Mouse (Mus musculus): Measurements from ENCODE around the gene Gm14137. TPM values are rescaled to one million over a fixed set of nuclear protein-coding genes. Genes with fewer than 3 reads are reported as not detected.

Gene Gm14137
- polyA plus RNA-seq, 3 experiments from 2014 or later = 0.23 to 0.95 (median 0.47) TPM

Other genes starting within 250 kb of the Gm14137 start
- 1 to 10 TPM; 1.1 to 1.6 (median 1.5) TPM for gene Chst14, start 248.0 kb upstream of the Gm14137 start, polyA plus RNA-seq (2017; shearing (Covaris generic))
- gene Ccdc32, start 145.1 kb upstream of the Gm14137 start, polyA plus RNA-seq (2017; shearing (Covaris generic)) = 10 to 100 TPM; 21.9 to 23.2 (median 22.8) TPM
- 1 to 10 TPM; 1.6 to 2.2 (median 2.0) TPM for gene Rpusd2, start 139.7 kb upstream of the Gm14137 start, polyA plus RNA-seq (2017; shearing (Covaris generic))
- gene Knl1, start 127.4 kb upstream of the Gm14137 start, polyA plus RNA-seq (2017; shearing (Covaris generic)) = 10 to 100 TPM in 1 of 3 experiments, 1 to 10 TPM in 2; 4.6 to 49.6 (median 6.9) TPM
- gene Rad51, start 61.7 kb upstream of the Gm14137 start, polyA plus RNA-seq (2017; shearing (Covaris generic)) = 10 to 100 TPM in 1 of 3 experiments, 1 to 10 TPM in 2; 3.8 to 40.3 (median 4.5) TPM
- gene Rmdn3, start 17.5 kb upstream of the Gm14137 start, polyA plus RNA-seq (2017; shearing (Covaris generic)) = 10 to 100 TPM; 13.0 to 15.6 (median 14.5) TPM
- under 1 TPM in 1 of 3 experiments, not detected in 2; 0.58 TPM for gene Gchfr, start 6.7 kb upstream of the Gm14137 start, polyA plus RNA-seq (2017; shearing (Covaris generic))
- 10 to 100 TPM; 50.7 to 65.5 (median 50.7) TPM for gene Zfyve19, start 34.1 kb downstream of the Gm14137 start, polyA plus RNA-seq (2017; shearing (Covaris generic))
- 10 to 100 TPM; 16.0 to 22.4 (median 17.1) TPM for gene Dnajc17, start 34.3 kb downstream of the Gm14137 start, polyA plus RNA-seq (2017; shearing (Covaris generic))
- gene Ppp1r14d, start 55.4 kb downstream of the Gm14137 start, polyA plus RNA-seq (2017; shearing (Covaris generic)) = not detected
- gene Spint1, start 62.9 kb downstream of the Gm14137 start, polyA plus RNA-seq (2017; shearing (Covaris generic)) = under 1 TPM in 1 of 3 experiments, not detected in 2; 0.28 TPM
- gene Rhov, start 96.8 kb downstream of the Gm14137 start, polyA plus RNA-seq (2017; shearing (Covaris generic)) = under 1 TPM in 1 of 3 experiments, not detected in 2; 0.57 TPM
- gene Vps18, start 114.2 kb downstream of the Gm14137 start, polyA plus RNA-seq (2017; shearing (Covaris generic)) = 1 to 10 TPM; 5.5 to 6.1 (median 5.9) TPM
- not detected for gene Dll4, start 151.3 kb downstream of the Gm14137 start, polyA plus RNA-seq (2017; shearing (Covaris generic))
- not detected for gene Chac1, start 176.7 kb downstream of the Gm14137 start, polyA plus RNA-seq (2017; shearing (Covaris generic))